Mouse (Mus musculus) liver, embryonic 14.5 days (tissue): ENCODE measurements at regions not wholly inside any gene's neighbourhood (a gene's known extent, or its start where the extent isn't known, plus 50 kb on each side); places are given as distances from the start of the nearest gene placed in this dataset.

Experiments used
- CTCF ChIP-seq: IDR thresholded peaks from 2 replicates; pipeline ENCODE4 v1.5.1; 2016; ENCODE audit warnings: antibody characterized with exemption, low read depth, control low read depth
- EP300 ChIP-seq: IDR thresholded peaks from 2 replicates; pipeline ENCODE4 v1.6.1; 2016; ENCODE audit warnings: antibody characterized with exemption, low read depth

GRCm38 (mm10) chr15:25276227-25276626 lies 137.3 kb downstream of the Basp1 start:
- TF ChIP-seq CTCF (no peak), EP300 (no peak)
